Mouse (Mus musculus) bone marrow, adult 2 months (tissue): ENCODE data around the gene Fgfr2. TPM values are rescaled to one million over a fixed set of nuclear protein-coding genes. Genes with fewer than 3 reads are reported as not detected.

Experiments used
- H3K27ac ChIP-seq: fragments of 200-500 bp; 2 replicates; pipeline ENCODE4 v1.5.1; 2012; ENCODE audit warnings: low read depth, mild to moderate bottlenecking, control low read depth, inconsistent platforms, low read length; ENCODE audit not compliant: control insufficient read depth, poor library complexity, insufficient read depth
- H3K4me1 ChIP-seq: fragments of 200-500 bp; 2 replicates; pipeline ENCODE4 v1.6.1; 2011; ENCODE audit warnings: low read length; ENCODE audit not compliant: control insufficient read depth, insufficient read depth
- H3K4me3 ChIP-seq: fragments of 200-500 bp; replicated peaks from 2 replicates; pipeline ENCODE3; 2011; ENCODE audit warnings: mild to moderate bottlenecking, low read depth, low read length, control low read depth; ENCODE audit not compliant: control insufficient read depth
- CTCF ChIP-seq: fragments of 200-500 bp; IDR thresholded peaks from 2 replicates; pipeline ENCODE4 v1.5.1; 2011; ENCODE audit warnings: low read length, control low read depth; ENCODE audit not compliant: control insufficient read depth, insufficient read depth
- POLR2A ChIP-seq: fragments of 200-500 bp; IDR thresholded peaks from 2 replicates; pipeline ENCODE4 v1.6.1; 2011; ENCODE audit warnings: low read depth, mild to moderate bottlenecking, control low read depth, low read length, borderline replicate concordance; ENCODE audit not compliant: control insufficient read depth
- WGBS: fragments of 180-500 bp; shearing (Covaris S2); methylation state at CpG from one replicate; pipeline ENCODE4 v1.1.7; 2018; 5-methylcytosine and 5-hydroxymethylcytosine counted together
- polyA plus RNA-seq: library from polyadenylated mRNA; stranded (reverse); fragments of >200 nt; gene quantifications from 2 replicates; pipeline ENCODE4 v1.2.4, GENCODE M21; 2011; ENCODE audit warnings: low replicate concordance; ENCODE audit not compliant: missing spikeins, insufficient read depth, insufficient read length

Gene Fgfr2
- polyA plus RNA-seq, 1 experiment, result 8.2 TPM

- TF ChIP-seq CTCF, result no peak
- TF ChIP-seq POLR2A, result no peak
- H3K4me1 ChIP-seq, result peaks cover 1% of the 10 kb centered on the region; the same call in 1 of the 2 replicates
- H3K4me3 ChIP-seq, result no peak overlapping the region
- WGBS, result 83% methylated on average over 7 of the region's 7 CpGs
- H3K27ac ChIP-seq, result no peak overlapping the region
These were observed 2493.2 kb downstream of the Fgfr2 start for GRCm38 (mm10) chr7:130629999-130630398.

- no peak for TF ChIP-seq CTCF
- no peak for TF ChIP-seq POLR2A
- Histone ChIP-seq H3K27ac (no peak overlapping the region), H3K4me1 (peaks cover 1% of the 10 kb centered on the region; the same call in 1 of the 2 replicates), H3K4me3 (no peak overlapping the region)
- 60% methylated on average over 1 of the region's 1 CpGs for WGBS
These were observed 2494.5 kb downstream of the Fgfr2 start for GRCm38 (mm10) chr7:130628601-130629000.

GRCm38 (mm10) chr7:130625361-130625760, 2497.8 kb downstream of the Fgfr2 start:
- 54% methylated on average over 7 of the region's 7 CpGs for WGBS

GRCm38 (mm10) chr7:130624299-130624698, 2498.9 kb downstream of the Fgfr2 start:
- Histone ChIP-seq H3K4me1 (peaks cover 2% of the 10 kb centered on the region), H3K27ac (no peak overlapping the region; the same call in 1 of the 2 replicates), H3K4me3 (no peak overlapping the region)
- WGBS, result 85% methylated on average over 9 of the region's 9 CpGs
- no peak for TF ChIP-seq POLR2A
- TF ChIP-seq CTCF, result no peak

More at GRCm38 (mm10) chr7:130625361-130625760, 2497.8 kb downstream of the Fgfr2 start:
- TF ChIP-seq CTCF, result no peak
- TF ChIP-seq POLR2A, result no peak
- Histone ChIP-seq H3K4me3 (peak overlapping the region; percentile 55), H3K27ac (no peak overlapping the region), H3K4me1 (peaks cover 2% of the 10 kb centered on the region)

- 82% methylated on average over 4 of the region's 4 CpGs for WGBS
- TF ChIP-seq CTCF (no peak), POLR2A (no peak)
- no peak overlapping the region for H3K27ac ChIP-seq
- H3K4me1 ChIP-seq, result peaks cover 2% of the 10 kb centered on the region
- no peak overlapping the region for H3K4me3 ChIP-seq
These were observed 2500.8 kb downstream of the Fgfr2 start for GRCm38 (mm10) chr7:130622359-130622758.

GRCm38 (mm10) chr7:130621953-130622352, 2501.2 kb downstream of the Fgfr2 start:
- WGBS, result 65% methylated on average over 3 of the region's 3 CpGs
- Histone ChIP-seq H3K4me3 (no peak overlapping the region), H3K4me1 (peaks cover 2% of the 10 kb centered on the region), H3K27ac (no peak overlapping the region)
- TF ChIP-seq POLR2A (no peak), CTCF (no peak)

- Histone ChIP-seq H3K27ac (no peak overlapping the region), H3K4me1 (peaks cover 2% of the 10 kb centered on the region), H3K4me3 (no peak overlapping the region)
- 78% methylated on average over 2 of the region's 2 CpGs for WGBS
- no peak for TF ChIP-seq POLR2A
- TF ChIP-seq CTCF, result no peak
These were observed 2502.1 kb downstream of the Fgfr2 start for GRCm38 (mm10) chr7:130621068-130621467.

- Histone ChIP-seq H3K4me3 (no peak overlapping the region), H3K4me1 (no peaks in the 10 kb centered on the region), H3K27ac (no peak overlapping the region)
- no peak for TF ChIP-seq CTCF
- WGBS, result 95% methylated on average over 3 of the region's 3 CpGs
These were observed 2505.6 kb downstream of the Fgfr2 start for GRCm38 (mm10) chr7:130617591-130617990.

- Histone ChIP-seq H3K4me3 (no peak overlapping the region), H3K4me1 (no peaks in the 10 kb centered on the region), H3K27ac (no peak overlapping the region)
- no peak for TF ChIP-seq POLR2A
- no peak for TF ChIP-seq CTCF
- WGBS, result 71% methylated on average over 4 of the region's 4 CpGs
These were observed 2509.2 kb downstream of the Fgfr2 start for GRCm38 (mm10) chr7:130613973-130614372.
